Mouse (Mus musculus) bone marrow macrophage, adult 2 months (primary cell): ENCODE data around the gene Ddc. TPM values are rescaled to one million over a fixed set of nuclear protein-coding genes. Genes with fewer than 3 reads are reported as not detected.

Experiments used
- H3K27ac ChIP-seq: 2 replicates; pipeline ENCODE4 v1.5.1; 2012; ENCODE audit warnings: low read depth, low read length; ENCODE audit not compliant: insufficient read depth
- H3K4me1 ChIP-seq: 2 replicates; pipeline ENCODE4 v1.6.1; 2012; ENCODE audit warnings: low read length; ENCODE audit not compliant: control insufficient read depth, insufficient read depth
- H3K4me3 ChIP-seq: 2 replicates; pipeline ENCODE4 v1.5.1; 2012; ENCODE audit warnings: mild to moderate bottlenecking, low read length, moderate library complexity; ENCODE audit not compliant: insufficient read depth
- CTCF ChIP-seq: IDR thresholded peaks from 2 replicates; pipeline ENCODE4 v1.5.1; 2012; ENCODE audit warnings: low read depth, mild to moderate bottlenecking, low read length, moderate library complexity
- POLR2A ChIP-seq: IDR thresholded peaks from 2 replicates; pipeline ENCODE4 v1.6.1; 2012; ENCODE audit warnings: mild to moderate bottlenecking, low read depth, low read length, borderline replicate concordance
- polyA plus RNA-seq: library from polyadenylated mRNA; stranded (reverse); fragments of >200 nt; gene quantifications from 2 replicates; pipeline ENCODE4 v1.2.4, GENCODE M21; 2012; ENCODE audit not compliant: missing spikeins, insufficient read depth, insufficient read length

The Ddc gene
- polyA plus RNA-seq, 1 experiment = not detected

DNA sequence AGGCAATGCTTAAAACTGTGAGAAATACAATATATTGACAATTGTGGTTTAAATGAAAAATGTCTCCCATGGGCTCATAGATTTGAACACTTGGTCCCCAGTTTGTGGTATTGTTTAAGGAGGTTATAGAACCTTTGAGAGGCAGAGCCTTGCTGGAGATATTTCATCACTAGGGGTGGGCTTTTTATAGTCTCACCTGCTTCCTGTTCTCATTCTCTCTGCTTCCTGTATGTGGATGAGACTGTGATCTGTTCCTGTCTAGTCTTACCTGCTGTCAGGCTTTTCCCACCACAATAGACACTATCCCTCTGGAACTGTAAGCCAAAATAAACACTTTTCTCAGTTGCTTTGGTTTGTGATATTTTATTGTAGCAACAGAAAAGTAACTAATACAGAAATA is 71.5 kb downstream of the Ddc start:
- no peak overlapping the region for H3K27ac ChIP-seq
- H3K4me3 ChIP-seq = no peak overlapping the region
- TF ChIP-seq POLR2A (no peak), CTCF (no peak)
- no peaks in the 10 kb centered on the region for H3K4me1 ChIP-seq

GRCm38 (mm10) chr11:11825670-11826069 is 72.3 kb downstream of the Ddc start:
- TF ChIP-seq POLR2A (no peak), CTCF (no peak)

DNA sequence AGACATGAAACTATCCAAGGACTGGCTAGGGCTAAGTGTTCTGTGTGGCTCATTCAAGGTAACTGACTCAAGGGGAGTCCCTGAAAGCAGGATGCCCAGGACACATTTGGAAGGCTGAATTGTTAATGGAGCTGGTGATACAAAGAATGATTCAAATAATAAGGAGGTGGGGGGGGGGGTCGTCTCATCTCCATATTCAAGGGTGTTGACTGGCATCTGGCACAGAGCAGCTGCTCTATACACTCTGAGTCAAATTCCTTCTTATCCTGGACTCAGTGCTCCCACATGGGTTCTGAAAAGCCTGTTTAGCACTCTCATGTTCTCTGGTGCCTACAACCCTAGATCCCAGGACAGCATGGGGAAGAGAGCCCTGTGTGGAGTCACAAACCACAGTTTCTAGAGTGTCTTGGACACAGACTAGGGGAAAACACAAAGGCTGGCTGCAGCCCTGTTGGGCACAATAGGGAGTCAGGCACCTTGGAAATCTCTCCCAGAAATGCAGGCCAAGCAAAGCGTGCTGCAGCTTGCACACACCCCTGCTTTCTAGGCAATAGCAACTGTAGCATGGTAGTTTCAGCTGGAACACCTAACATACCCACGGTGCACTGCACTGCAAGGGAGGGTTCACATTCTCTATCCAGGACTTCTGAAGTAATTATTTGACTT is 72.8 kb downstream of the Ddc start:
- TF ChIP-seq CTCF = no peak
- TF ChIP-seq POLR2A = no peak
- peaks cover 8% of the 10 kb centered on the region for H3K4me1 ChIP-seq
- H3K27ac ChIP-seq = no peak overlapping the region
- H3K4me3 ChIP-seq = no peak overlapping the region

More at GRCm38 (mm10) chr11:11825670-11826069, 72.3 kb downstream of the Ddc start:
- Histone ChIP-seq H3K27ac (no peak overlapping the region), H3K4me3 (no peak overlapping the region), H3K4me1 (peaks cover 5% of the 10 kb centered on the region)

DNA sequence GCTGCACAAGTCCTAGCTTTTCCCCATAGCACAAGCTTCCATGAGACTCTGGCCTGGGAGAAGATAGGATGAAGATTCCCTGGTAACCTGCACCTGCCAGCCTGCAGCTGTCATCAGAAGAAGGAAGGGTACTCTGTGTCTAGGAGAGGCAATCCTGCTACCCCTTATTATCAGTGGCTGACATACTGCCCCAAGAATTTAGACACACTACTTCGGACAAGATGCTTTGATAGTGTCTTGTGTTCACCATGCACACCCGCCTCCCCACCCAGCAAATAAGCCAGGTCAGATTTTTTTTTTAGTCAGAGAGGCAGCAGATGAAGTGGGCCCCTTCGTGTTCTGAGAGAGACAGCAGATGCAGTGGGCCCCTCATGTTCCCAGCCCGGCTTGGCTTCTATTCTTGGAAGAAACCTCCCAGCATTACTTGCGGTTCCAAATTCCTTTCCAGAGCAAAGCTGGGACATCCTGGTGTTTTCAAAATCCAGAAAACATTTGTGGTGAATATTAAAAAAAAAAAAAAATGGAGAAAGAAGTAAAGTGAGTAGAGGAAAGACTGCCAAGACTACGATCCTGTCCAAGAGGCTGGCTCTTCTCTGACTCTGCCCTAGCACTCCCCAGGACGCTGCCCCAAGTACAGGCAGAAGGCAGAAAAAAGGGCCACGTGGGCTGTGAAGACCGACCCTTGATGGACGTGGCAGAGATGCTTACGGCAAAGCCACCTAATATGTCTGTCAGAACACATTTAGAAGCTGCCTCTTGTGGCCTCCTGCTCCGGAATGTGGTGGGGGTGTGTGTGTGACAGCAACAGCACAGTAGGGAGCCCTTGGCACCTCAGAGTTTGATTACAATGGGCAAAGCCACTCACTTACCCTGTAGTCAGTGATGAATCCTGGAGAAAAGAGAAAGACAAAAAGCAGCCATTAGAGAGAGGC is 73.7 kb downstream of the Ddc start:
- no peak overlapping the region for H3K4me3 ChIP-seq
- H3K27ac ChIP-seq = no peak overlapping the region
- peaks cover 12% of the 10 kb centered on the region for H3K4me1 ChIP-seq
- TF ChIP-seq POLR2A (no peak), CTCF (no peak)

GRCm38 (mm10) chr11:11822181-11823095 is 75.5 kb downstream of the Ddc start:
- no peak for TF ChIP-seq CTCF
- no peak for TF ChIP-seq POLR2A
- Histone ChIP-seq H3K4me3 (no peak overlapping the region), H3K4me1 (peaks cover 16% of the 10 kb centered on the region), H3K27ac (no peak overlapping the region)

DNA sequence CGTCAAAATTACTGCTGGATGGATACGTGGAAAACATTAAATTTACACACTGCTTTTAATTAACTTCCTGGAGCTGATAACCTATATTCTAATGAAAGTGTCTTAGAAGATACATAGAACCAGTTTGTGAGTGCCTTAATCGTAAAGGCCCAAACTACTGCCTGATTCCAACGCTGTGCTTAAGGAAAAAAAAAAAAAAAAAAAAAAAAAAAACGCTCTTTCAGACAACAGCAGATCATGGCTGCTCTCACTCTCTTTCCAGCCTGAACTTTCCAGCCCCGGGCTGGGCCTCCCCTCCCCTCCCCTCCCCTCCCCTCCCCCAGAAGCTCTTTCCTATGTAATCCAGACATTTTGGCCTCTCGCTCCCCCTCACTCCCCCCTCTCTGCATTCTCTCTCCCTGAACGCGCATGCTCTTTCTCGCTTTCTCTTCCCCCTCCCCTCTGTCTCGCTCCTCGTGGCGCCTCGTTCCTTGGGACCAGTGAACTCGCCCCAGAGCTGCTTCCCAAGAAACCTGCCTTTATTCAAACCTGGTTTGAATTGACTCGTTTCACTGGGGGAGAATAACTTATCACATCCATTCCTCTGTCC is 76.5 kb downstream of the Ddc start:
- H3K4me3 ChIP-seq = no peak overlapping the region
- no peak overlapping the region for H3K27ac ChIP-seq
- TF ChIP-seq POLR2A (no peak), CTCF (no peak)
- H3K4me1 ChIP-seq = peaks cover 16% of the 10 kb centered on the region

- H3K27ac ChIP-seq = no peak overlapping the region
- H3K4me3 ChIP-seq = no peak overlapping the region
- H3K4me1 ChIP-seq = peaks cover 16% of the 10 kb centered on the region
- TF ChIP-seq POLR2A (no peak), CTCF (no peak)
These were observed 77.2 kb downstream of the Ddc start for GRCm38 (mm10) chr11:11820737-11821136.

DNA sequence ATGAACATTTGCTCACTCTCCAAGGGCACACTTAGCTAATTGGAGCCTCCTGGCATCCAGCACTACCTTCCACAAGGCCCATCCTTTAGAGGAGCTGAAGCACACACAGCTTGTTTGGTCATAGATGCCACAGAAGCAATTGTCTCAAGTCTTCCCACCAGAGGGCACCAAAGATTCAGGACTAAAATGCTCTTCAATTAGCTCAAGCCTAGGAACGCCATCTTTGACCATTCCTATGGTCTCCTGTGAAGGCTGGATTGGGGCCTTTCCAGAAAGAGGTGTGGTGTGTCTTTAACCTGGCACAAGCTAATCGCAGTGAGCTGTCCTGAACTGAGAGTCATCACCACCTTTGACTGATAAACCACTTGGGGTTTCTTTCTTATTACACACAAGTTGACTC is 77.7 kb downstream of the Ddc start:
- TF ChIP-seq POLR2A = no peak
- no peak for TF ChIP-seq CTCF
- H3K27ac ChIP-seq = no peak overlapping the region
- H3K4me1 ChIP-seq = peaks cover 16% of the 10 kb centered on the region
- H3K4me3 ChIP-seq = no peak overlapping the region

- Histone ChIP-seq H3K27ac (peak overlapping the region; percentile 30), H3K4me3 (no peak overlapping the region), H3K4me1 (peaks cover 16% of the 10 kb centered on the region)
- no peak for TF ChIP-seq POLR2A
- no peak for TF ChIP-seq CTCF
These were observed 78.7 kb downstream of the Ddc start for GRCm38 (mm10) chr11:11819206-11819605.
